Comparison of ENCODE assay signal across 8 mouse cellular contexts in the genomic region with DNA sequence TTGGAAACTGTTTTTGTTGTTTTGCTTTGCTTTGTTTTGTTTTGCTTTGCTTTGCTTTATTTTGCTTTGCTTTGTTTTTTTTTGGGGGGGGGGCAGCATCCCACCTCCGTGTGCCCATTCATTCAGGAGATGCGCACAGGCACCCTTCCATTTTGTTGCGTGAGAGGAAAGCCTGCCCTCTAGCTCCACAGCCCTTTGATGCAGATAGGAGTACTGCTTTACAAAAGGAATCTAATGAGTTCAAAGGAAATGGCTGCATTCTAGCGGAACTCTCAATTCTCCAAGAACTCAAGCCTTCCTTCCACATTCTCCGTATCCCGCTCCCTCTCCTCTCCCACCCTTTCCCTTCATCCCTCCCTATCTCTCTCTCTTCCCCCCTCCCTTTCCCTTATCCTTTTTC.
DNase-seq lines count a peak whose midpoint lies in the region; ATAC-seq lines count a peak whose summit lies in the region.

No protein-coding gene starts in this region.

- H3K4me3 ChIP-seq in heart, embryonic 11.5 days (ENCODE audit: low read depth, low read length): no peak overlapping the region
- H3K4me3 ChIP-seq in hindbrain, embryonic 10.5 days: peak overlapping the region; percentile 36
- H3K4me3 ChIP-seq in midbrain, embryonic 10.5 days: peak overlapping the region; percentile 40

- no peak for DNase-seq in heart, postnatal 10 days
- peak; percentile 64 for DNase-seq in brain, adult 2 months (ENCODE audit: low read depth, low spot score)
- no peak for DNase-seq in hindbrain, embryonic 10.5 days (ENCODE audit: low spot score)
- DNase-seq in midbrain, embryonic 10.5 days (ENCODE audit: low spot score): no peak
- DNase-seq in c-Kit-positive CD71-positive TER-119-positive erythroid progenitor cells, embryonic 14.5 days (ENCODE audit: low spot score): no peak
- no peak for DNase-seq in layer of hippocampus, adult 9-10 months (ENCODE audit: low spot score)
- DNase-seq in T-cell, adult 2 months (ENCODE audit: low spot score): no peak

- intact Hi-C loops in heart, postnatal 10 days (cut with DNase I): no loop called here

- H3K9ac ChIP-seq in heart, embryonic 11.5 days (ENCODE audit: low read depth, low read length): no peak overlapping the region

- H3K4me2 ChIP-seq in heart, embryonic 11.5 days: peak overlapping the region; percentile 43

- no peak for ATAC-seq in heart, embryonic 11.5 days (replicated peaks; ENCODE audit: insufficient number of reproducible peaks, low FRiP score, low TSS enrichment)

- H3K27ac ChIP-seq in heart, embryonic 11.5 days (ENCODE audit: low read depth, low read length): no peak overlapping the region
- 0 out of 2 replicates have a peak overlapping the region, but pooled peaks have one; percentile 12 for H3K27ac ChIP-seq in hindbrain, embryonic 10.5 days
- H3K27ac ChIP-seq in midbrain, embryonic 10.5 days (replicated peaks): no peak overlapping the region; the same call in 1 of the 2 replicates

- no peaks in the 10 kb centered on the region for H3K36me3 ChIP-seq in heart, embryonic 11.5 days (ENCODE audit: control insufficient read depth, insufficient read depth, low read length)
- H3K36me3 ChIP-seq in hindbrain, embryonic 10.5 days: no peaks in the 10 kb centered on the region
- no peaks in the 10 kb centered on the region for H3K36me3 ChIP-seq in midbrain, embryonic 10.5 days

- H3K27me3 ChIP-seq in heart, embryonic 11.5 days (ENCODE audit: control insufficient read depth, insufficient read depth, low read length): peaks cover 24% of the 10 kb centered on the region
- H3K27me3 ChIP-seq in hindbrain, embryonic 10.5 days (ENCODE audit: insufficient read depth, poor library complexity, severe bottlenecking): peaks cover 14% of the 10 kb centered on the region
- H3K27me3 ChIP-seq in midbrain, embryonic 10.5 days (ENCODE audit: low read depth, poor library complexity, severe bottlenecking): peaks cover 60% of the 10 kb centered on the region

- 16% methylated on average over 6 of the region's 6 CpGs for WGBS in heart, embryonic 11.5 days (ENCODE audit: insufficient replicate concordance)
- 9% methylated on average over 6 of the region's 6 CpGs for WGBS in hindbrain, embryonic 10.5 days
- 15% methylated on average over 6 of the region's 6 CpGs for WGBS in midbrain, embryonic 10.5 days

- H3K4me1 ChIP-seq in heart, embryonic 11.5 days (ENCODE audit: control insufficient read depth, insufficient read depth, low read length): no peaks in the 10 kb centered on the region
- H3K4me1 ChIP-seq in hindbrain, embryonic 10.5 days (replicated peaks): peaks cover 31% of the 10 kb centered on the region
- H3K4me1 ChIP-seq in midbrain, embryonic 10.5 days: peaks cover 27% of the 10 kb centered on the region

- H3K9me3 ChIP-seq in heart, embryonic 11.5 days (replicated peaks; ENCODE audit: control insufficient read depth, low read length): no peaks in the 10 kb centered on the region
- no peaks in the 10 kb centered on the region for H3K9me3 ChIP-seq in hindbrain, embryonic 10.5 days
- H3K9me3 ChIP-seq in midbrain, embryonic 10.5 days (replicated peaks): no peaks in the 10 kb centered on the region
